Mouse (Mus musculus) CH12.LX (cell line): ENCODE data around the gene Slpi. TPM values are rescaled to one million over a fixed set of nuclear protein-coding genes. Genes with fewer than 3 reads are reported as not detected.

ENCODE experiments used
- DNase-seq: peaks from one replicate; pipeline ENCODE4 v3.0.0-alpha.2; 2013; ENCODE audit errors: extremely low read depth
- H3K27ac ChIP-seq: 2 replicates; pipeline ENCODE4 v1.5.1; 2012; ENCODE audit warnings: low read depth, mild to moderate bottlenecking, control low read depth, moderate library complexity; ENCODE audit not compliant: insufficient read depth
- H3K27me3 ChIP-seq: replicated peaks from 2 replicates; pipeline ENCODE3; 2012; ENCODE audit warnings: inconsistent platforms
- H3K36me3 ChIP-seq, 2 experiments: replicated peaks in 1 of 2; 2 replicates each; pipeline versions ENCODE3 to v1.6.1; 2012; ENCODE audit warnings: inconsistent platforms in 1 of 2, low read length in 1 of 2, mild to moderate bottlenecking in 1 of 2, mixed read lengths in 1 of 2, moderate library complexity in 1 of 2; ENCODE audit not compliant: control insufficient read depth in 1 of 2, insufficient read depth in 1 of 2
- H3K4me1 ChIP-seq, 2 experiments: 2 replicates each; pipeline ENCODE4 v1.6.1; 2012; ENCODE audit warnings: inconsistent platforms in 1 of 2, moderate library complexity in 1 of 2; ENCODE audit not compliant: insufficient read depth in 2 of 2, control insufficient read depth in 1 of 2
- H3K4me2 ChIP-seq: 2 replicates; pipeline ENCODE4 v1.6.1; 2012; ENCODE audit warnings: low read depth, mild to moderate bottlenecking, control low read depth; ENCODE audit not compliant: poor library complexity, insufficient read depth, severe bottlenecking
- H3K4me3 ChIP-seq, 3 experiments: fragments of 150-350 bp in 1 of 3; sonication (generic) in 1 of 3; replicated peaks in 1 of 3; 2 replicates each; pipeline versions ENCODE3 to v1.5.1; 2011 to 2012; ENCODE audit warnings: low read depth in 2 of 3, low read length in 2 of 3, mild to moderate bottlenecking in 2 of 3, moderate library complexity in 2 of 3, control low read depth in 1 of 3, improper control_type of control experiment in 1 of 3, inconsistent platforms in 1 of 3, mixed read lengths in 1 of 3; ENCODE audit not compliant: poor library complexity in 1 of 3
- H3K79me2 ChIP-seq: replicated peaks from 2 replicates; pipeline ENCODE4 v1.6.1; 2012; ENCODE audit warnings: mild to moderate bottlenecking, moderate library complexity; ENCODE audit not compliant: control insufficient read depth, poor library complexity, insufficient read depth, severe bottlenecking; ENCODE audit errors: extremely low read depth
- H3K9ac ChIP-seq: 2 replicates; pipeline ENCODE4 v1.6.1; 2012; ENCODE audit warnings: low read depth, mild to moderate bottlenecking, control low read depth, moderate library complexity; ENCODE audit not compliant: insufficient read depth
- H3K9me3 ChIP-seq: replicated peaks from 2 replicates; pipeline ENCODE3; 2012; ENCODE audit warnings: low read length, inconsistent platforms, mixed read lengths
- BHLHE40 ChIP-seq: IDR thresholded peaks from 2 replicates; pipeline ENCODE4 v1.6.1; 2011; ENCODE audit warnings: mild to moderate bottlenecking, low read depth, low read length, improper control_type of control experiment
- CHD1 ChIP-seq: IDR thresholded peaks from 2 replicates; pipeline ENCODE4 v1.6.1; 2012; ENCODE audit warnings: low read depth, low read length, improper control_type of control experiment, inconsistent platforms
- CHD2 ChIP-seq: IDR thresholded peaks from 2 replicates; pipeline ENCODE4 v1.6.1; 2011; ENCODE audit warnings: low read length, improper control_type of control experiment
- CTCF ChIP-seq, 2 experiments: IDR thresholded peaks in 1 of 2; conservative IDR thresholded peaks in 1 of 2; 2 replicates each; pipeline ENCODE4 v1.5.1; 2011 to 2012; ENCODE audit warnings: low read depth in 2 of 2, low read length in 2 of 2, improper control_type of control experiment in 1 of 2, inconsistent platforms in 1 of 2, mild to moderate bottlenecking in 1 of 2, moderate library complexity in 1 of 2
- E2F4 ChIP-seq: IDR thresholded peaks from 2 replicates; pipeline ENCODE4 v1.6.1; 2011; ENCODE audit warnings: low read depth, low read length, improper control_type of control experiment; ENCODE audit not compliant: insufficient replicate concordance
- ELF1 ChIP-seq: IDR thresholded peaks from 2 replicates; pipeline ENCODE4 v1.6.1; 2014; ENCODE audit warnings: low read depth, mild to moderate bottlenecking, inconsistent platforms, low read length, improper control_type of control experiment
- EP300 ChIP-seq: IDR thresholded peaks from 2 replicates; pipeline ENCODE4 v1.6.1; 2011; ENCODE audit warnings: low read length, improper control_type of control experiment
- ETS1 ChIP-seq: conservative IDR thresholded peaks from 2 replicates; pipeline ENCODE4 v1.6.1; 2012; ENCODE audit warnings: low read depth, mild to moderate bottlenecking, inconsistent platforms, low read length, improper control_type of control experiment, moderate library complexity
- GABPA ChIP-seq: IDR thresholded peaks from 2 replicates; pipeline ENCODE4 v1.6.1; 2012; ENCODE audit warnings: low read depth, low read length, improper control_type of control experiment, inconsistent platforms; ENCODE audit not compliant: insufficient replicate concordance
- HCFC1 ChIP-seq: IDR thresholded peaks from 2 replicates; pipeline ENCODE4 v1.6.1; 2012; ENCODE audit warnings: low read depth, mild to moderate bottlenecking, inconsistent platforms, low read length, improper control_type of control experiment
- IRF4 ChIP-seq: IDR thresholded peaks from 2 replicates; pipeline ENCODE4 v1.6.1; 2014; ENCODE audit warnings: low read depth, mild to moderate bottlenecking, inconsistent platforms, low read length, improper control_type of control experiment
- JUN ChIP-seq: IDR thresholded peaks from 2 replicates; pipeline ENCODE4 v1.6.1; 2011; ENCODE audit warnings: low read depth, mild to moderate bottlenecking, low read length, improper control_type of control experiment, moderate library complexity; ENCODE audit not compliant: insufficient read depth
- JUND ChIP-seq: conservative IDR thresholded peaks from 2 replicates; pipeline ENCODE4 v1.6.1; 2011; ENCODE audit warnings: low read depth, low read length, improper control_type of control experiment
- KAT2A ChIP-seq: IDR thresholded peaks from 2 replicates; pipeline ENCODE4 v1.6.1; 2012; ENCODE audit warnings: low read length, improper control_type of control experiment, inconsistent platforms; ENCODE audit not compliant: insufficient replicate concordance
- MAFK ChIP-seq: IDR thresholded peaks from 2 replicates; pipeline ENCODE4 v1.6.1; 2011; ENCODE audit warnings: low read length, improper control_type of control experiment; ENCODE audit not compliant: insufficient replicate concordance
- MAX ChIP-seq: IDR thresholded peaks from 2 replicates; pipeline ENCODE4 v1.6.1; 2011; ENCODE audit warnings: low read length, improper control_type of control experiment
- MAZ ChIP-seq: IDR thresholded peaks from 2 replicates; pipeline ENCODE4 v1.6.1; 2012; ENCODE audit warnings: low read depth, mild to moderate bottlenecking, inconsistent platforms, low read length, improper control_type of control experiment, moderate library complexity
- MEF2A ChIP-seq: IDR thresholded peaks from 2 replicates; pipeline ENCODE4 v1.6.1; 2014; ENCODE audit warnings: low read depth, mild to moderate bottlenecking, inconsistent platforms, low read length, improper control_type of control experiment, borderline replicate concordance
- MXI1 ChIP-seq: IDR thresholded peaks from 2 replicates; pipeline ENCODE4 v1.6.1; 2011; ENCODE audit warnings: mild to moderate bottlenecking, low read depth, low read length, improper control_type of control experiment
- MYC ChIP-seq: IDR thresholded peaks from 2 replicates; pipeline ENCODE4 v1.6.1; 2011; ENCODE audit warnings: low read depth, mild to moderate bottlenecking, improper control_type of control experiment, low read length
- NELFE ChIP-seq: IDR thresholded peaks from 2 replicates; pipeline ENCODE4 v1.6.1; 2011; ENCODE audit warnings: low read depth, low read length, improper control_type of control experiment
- NRF1 ChIP-seq: IDR thresholded peaks from 2 replicates; pipeline ENCODE4 v1.6.1; 2014; ENCODE audit warnings: low read depth, mild to moderate bottlenecking, inconsistent platforms, low read length, improper control_type of control experiment, moderate library complexity
- PAX5 ChIP-seq: IDR thresholded peaks from 2 replicates; pipeline ENCODE4 v1.6.1; 2012; ENCODE audit warnings: low read length, inconsistent platforms, mixed read lengths
- POLR2A ChIP-seq: IDR thresholded peaks from 2 replicates; pipeline ENCODE4 v1.6.1; 2011; ENCODE audit warnings: low read depth, mild to moderate bottlenecking, improper control_type of control experiment, low read length
- POLR2AphosphoS2 ChIP-seq: IDR thresholded peaks from 2 replicates; pipeline ENCODE4 v1.6.1; 2011; ENCODE audit warnings: low read depth, low read length, improper control_type of control experiment
- RAD21 ChIP-seq: IDR thresholded peaks from 2 replicates; pipeline ENCODE4 v1.6.1; 2011; ENCODE audit warnings: low read depth, mild to moderate bottlenecking, low read length, improper control_type of control experiment, moderate library complexity
- RCOR1 ChIP-seq: conservative IDR thresholded peaks from 2 replicates; pipeline ENCODE4 v1.6.1; 2012; ENCODE audit warnings: low read depth, mild to moderate bottlenecking, inconsistent platforms, low read length, improper control_type of control experiment
- SIN3A ChIP-seq: IDR thresholded peaks from 2 replicates; pipeline ENCODE4 v1.6.1; 2012; ENCODE audit warnings: low read length, improper control_type of control experiment, inconsistent platforms
- SMC3 ChIP-seq: IDR thresholded peaks from 2 replicates; pipeline ENCODE4 v1.6.1; 2011; ENCODE audit warnings: low read depth, low read length, improper control_type of control experiment
- TBP ChIP-seq: conservative IDR thresholded peaks from 2 replicates; pipeline ENCODE4 v1.6.1; 2011; ENCODE audit warnings: low read depth, low read length, improper control_type of control experiment
- TCF12 ChIP-seq: IDR thresholded peaks from 2 replicates; pipeline ENCODE4 v1.6.1; 2014; ENCODE audit warnings: low read depth, mild to moderate bottlenecking, inconsistent platforms, low read length, improper control_type of control experiment
- UBTF ChIP-seq: IDR thresholded peaks from 2 replicates; pipeline ENCODE4 v1.6.1; 2012; ENCODE audit warnings: low read depth, mild to moderate bottlenecking, inconsistent platforms, low read length, improper control_type of control experiment, moderate library complexity
- USF1 ChIP-seq: IDR thresholded peaks from 2 replicates; pipeline ENCODE4 v1.6.1; 2014; ENCODE audit warnings: low read depth, mild to moderate bottlenecking, inconsistent platforms, low read length, improper control_type of control experiment
- USF2 ChIP-seq: conservative IDR thresholded peaks from 2 replicates; pipeline ENCODE4 v1.6.1; 2011; ENCODE audit warnings: low read depth, low read length, improper control_type of control experiment
- ZC3H11A ChIP-seq: IDR thresholded peaks from 2 replicates; pipeline ENCODE4 v1.6.1; 2012; ENCODE audit warnings: low read depth, mild to moderate bottlenecking, inconsistent platforms, low read length, improper control_type of control experiment
- ZKSCAN1 ChIP-seq: IDR thresholded peaks from 2 replicates; pipeline ENCODE4 v1.6.1; 2012; ENCODE audit warnings: low read depth, inconsistent platforms, low read length, improper control_type of control experiment, borderline replicate concordance
- ZMIZ1 ChIP-seq: IDR thresholded peaks from 2 replicates; pipeline ENCODE4 v1.6.1; 2012; ENCODE audit warnings: low read depth, mild to moderate bottlenecking, inconsistent platforms, low read length, improper control_type of control experiment
- ZNF384 ChIP-seq: IDR thresholded peaks from 2 replicates; pipeline ENCODE4 v1.6.1; 2012; ENCODE audit warnings: low read depth, low read length, improper control_type of control experiment, inconsistent platforms
- dilution Hi-C: fragments of 300-500 bp; cut with MboI; formaldehyde crosslinking; loops from 2 replicates; pipeline ENCODE4 v1.14.3; 2020; ENCODE audit warnings: low sequenced_read_pairs; ENCODE audit not compliant: extremely low pct_unique_long_range_greater_than_20kb, extremely low pct_ligation_motif_present
- in situ Hi-C: fragments of 300-500 bp; cut with MboI; formaldehyde crosslinking; loops from 3 replicates; pipeline ENCODE4 v1.14.3; 2019; ENCODE audit warnings: low sequenced_read_pairs, low pct_ligation_motif_present, low pct_unique_long_range_greater_than_20kb, mixed read lengths
- polyA plus RNA-seq: library from polyadenylated mRNA; unstranded; fragments of >175 nt; gene quantifications from 2 replicates; pipeline ENCODE4 v1.2.1, GENCODE M21; 2012; ENCODE audit warnings: low read depth; ENCODE audit not compliant: insufficient read length
- total RNA-seq, 2 experiments: library from RNA; depleted of rRNA; stranded (reverse); fragments of 300-350 nt in 1 of 2; fragments of >200 nt in 1 of 2; gene quantifications; 2 replicates each; pipeline ENCODE4 v1.2.3; 2012 to 2014

Slpi gene
- total and polyA plus RNA-seq, 3 experiments: 0.38 to 2.7 (median 1.0) TPM

DNA sequence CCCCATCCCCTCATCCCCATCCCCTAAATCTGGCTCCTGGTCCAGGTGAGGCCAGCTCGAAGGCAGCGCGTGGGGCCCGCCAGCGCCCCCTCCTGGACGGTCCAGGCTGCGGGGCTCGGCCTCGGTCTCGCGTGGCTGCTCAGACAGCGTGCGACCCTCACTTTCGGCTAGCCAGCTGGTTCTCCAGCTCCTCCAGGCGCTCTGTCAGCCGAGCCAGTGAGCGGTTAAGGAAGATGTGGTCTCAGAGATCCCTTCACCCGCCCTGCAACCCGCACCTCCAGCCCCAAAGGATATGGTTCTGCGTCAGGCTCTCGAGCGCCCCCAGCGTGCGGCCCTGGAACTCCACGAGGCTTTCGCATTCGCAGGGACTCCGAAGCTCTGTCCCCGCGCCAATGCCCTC is 604 bp upstream of the Slpi start:
- Histone ChIP-seq H3K4me2 (peak overlapping the region; percentile 86), H3K27me3 (peaks cover 70% of the 10 kb centered on the region), H3K36me3 (no peaks in the 10 kb centered on the region), H3K9ac (peak overlapping the region; percentile 33; the same call in 1 of the 2 replicates), H3K27ac (no peak overlapping the region), H3K79me2 (no peaks in the 10 kb centered on the region), H3K9me3 (peaks cover 14% of the 10 kb centered on the region), H3K4me1 (peaks cover 3 to 24% of the 10 kb centered on the region in 2 experiments; a peak in 3 of 4 replicates), H3K4me3 (peak overlapping the region; percentile 42 to 64 (median 44))
- dilution Hi-C loops (no loop called here), in situ Hi-C loops (no loop called here)
- peak; percentile 69 for DNase-seq
- TF ChIP-seq MXI1 (no peak), POLR2A (no peak), MAZ (no peak), NELFE (no peak), KAT2A (no peak), USF2 (no peak), ETS1 (no peak), MAFK (no peak), ELF1 (no peak), GABPA (no peak), ZMIZ1 (no peak), TBP (no peak), CHD1 (no peak), UBTF (no peak), TCF12 (no peak), RAD21 (no peak; the same call in 1 of the 2 replicates), HCFC1 (no peak), IRF4 (no peak), ZKSCAN1 (no peak), MAX (peak; percentile 32; the same call in 1 of the 2 replicates), MYC (peak; percentile 50; the same call in 1 of the 2 replicates), POLR2AphosphoS2 (no peak), NRF1 (no peak), USF1 (no peak), E2F4 (no peak), JUND (no peak), RCOR1 (no peak), CTCF (conservative IDR thresholded peaks at IDR 0.05 in 1 of 2, IDR thresholded peaks at IDR 0.05 in 1 of 2; ENCODE audit: low read depth in 2 of 2, low read length in 2 of 2) (peak; percentile 59 to 83), ZNF384 (peak; percentile 31; the same call in 1 of the 2 replicates), CHD2 (no peak), JUN (no peak), SIN3A (no peak), BHLHE40 (no peak), SMC3 (peak; percentile 10; the same call in 1 of the 2 replicates), ZC3H11A (no peak), EP300 (no peak), MEF2A (no peak), PAX5 (no peak)
